Mouse (Mus musculus): ENCODE data around the gene Neu1.
"Not testable (repeated sequence)": the region's sequence is repeated elsewhere in the genome, so short reads cannot be mapped to it uniquely, and the experiment has no call there.

DNA sequence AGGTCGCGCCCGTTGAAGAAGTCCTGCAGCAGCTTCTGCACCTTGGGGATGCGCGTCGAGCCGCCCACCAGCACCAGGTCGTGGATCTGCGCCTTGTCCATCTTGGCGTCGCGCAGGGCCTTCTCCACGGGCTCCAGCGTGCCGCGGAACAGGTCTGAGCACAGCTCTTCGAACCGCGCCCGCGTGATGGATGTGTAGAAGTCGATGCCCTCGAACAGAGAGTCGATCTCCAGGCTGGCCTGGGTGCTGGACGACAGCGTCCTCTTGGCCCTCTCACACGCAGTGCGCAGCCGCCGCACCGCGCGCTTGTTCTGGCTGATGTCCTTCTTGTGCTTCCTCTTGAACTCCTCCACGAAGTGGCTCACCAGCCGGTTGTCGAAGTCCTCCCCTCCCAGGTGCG is 39.8 kb downstream of the Neu1 start:
- TF ChIP-seq CTCF (conservative IDR thresholded peaks at IDR 0.05; ENCODE audit: insufficient read depth, insufficient read length, low read depth, low read length); POLR2A (IDR thresholded peaks at IDR 0.05; ENCODE audit: low read depth, low read length): not testable (repeated sequence)

Data from kidney, adult 2 months (tissue).